Mouse (Mus musculus): ENCODE data around the gene Card9.

Card9 gene

GRCm38 (mm10) chr2:26325386-26326181 is 35.1 kb downstream of the Card9 start:
- peak; percentile 81 for DNase-seq (ENCODE audit: low spot score)

GRCm38 (mm10) chr2:26324917-26325316 is 35.8 kb downstream of the Card9 start:
- no peak for DNase-seq (ENCODE audit: low spot score)

- no peak for DNase-seq (ENCODE audit: low spot score)
Measured at GRCm38 (mm10) chr2:26323589-26324325, 37.0 kb downstream of the Card9 start.

- no peak for DNase-seq (ENCODE audit: low spot score)
Measured at GRCm38 (mm10) chr2:26320245-26321185, 40.2 kb downstream of the Card9 start.

- no peak for DNase-seq (ENCODE audit: low spot score)
Measured at GRCm38 (mm10) chr2:26319519-26320244, 41.0 kb downstream of the Card9 start.

- no peak for DNase-seq (ENCODE audit: low spot score)
Measured at GRCm38 (mm10) chr2:26319109-26319508, 41.6 kb downstream of the Card9 start.

GRCm38 (mm10) chr2:26317991-26318672 is 42.6 kb downstream of the Card9 start:
- DNase-seq (ENCODE audit: low spot score) = no peak

GRCm38 (mm10) chr2:26317371-26317770 is 43.3 kb downstream of the Card9 start:
- DNase-seq (ENCODE audit: low spot score) = no peak

GRCm38 (mm10) chr2:26316576-26317246 is 44.0 kb downstream of the Card9 start:
- no peak for DNase-seq (ENCODE audit: low spot score)

- peak; percentile 76 for DNase-seq (ENCODE audit: low spot score)
Measured at GRCm38 (mm10) chr2:26315925-26316311, 44.8 kb downstream of the Card9 start.

GRCm38 (mm10) chr2:26315072-26315924 is 45.4 kb downstream of the Card9 start, which contains the start of gene Gpsm1:
Gene Gpsm1, plus strand, starts transcription at chr2:26315515.
- peak; percentile 95 for DNase-seq (ENCODE audit: low spot score)

- DNase-seq (ENCODE audit: low spot score) = peak; percentile 75
Measured at GRCm38 (mm10) chr2:26314281-26315071, 46.2 kb downstream of the Card9 start.

GRCm38 (mm10) chr2:26313394-26313793 is 47.3 kb downstream of the Card9 start:
- DNase-seq (ENCODE audit: low spot score) = no peak

GRCm38 (mm10) chr2:26312812-26313211 is 47.9 kb downstream of the Card9 start:
- DNase-seq (ENCODE audit: low spot score) = no peak

- no peak for DNase-seq (ENCODE audit: low spot score)
Measured at GRCm38 (mm10) chr2:26311936-26312335, 48.8 kb downstream of the Card9 start.

- DNase-seq (ENCODE audit: low spot score) = no peak
Measured at GRCm38 (mm10) chr2:26309739-26310138, 51.0 kb downstream of the Card9 start.

GRCm38 (mm10) chr2:26306702-26307101 is 54.0 kb downstream of the Card9 start:
- no peak for DNase-seq (ENCODE audit: low spot score)

GRCm38 (mm10) chr2:26305555-26305954 is 55.2 kb downstream of the Card9 start:
- no peak for DNase-seq (ENCODE audit: low spot score)
